Mouse (Mus musculus) C2C12 (cell line): ENCODE measurements at regions not wholly inside any gene's neighbourhood (a gene's known extent, or its start where the extent isn't known, plus 50 kb on each side); places are given as distances from the start of the nearest gene placed in this dataset.

ENCODE experiments used
- H3K27me3 ChIP-seq: one replicate; pipeline ENCODE4 v1.6.1; 2011; ENCODE audit not compliant: control insufficient read depth, insufficient read depth, insufficient read length
- H3K36me3 ChIP-seq: one replicate; pipeline ENCODE4 v1.6.1; 2011; ENCODE audit not compliant: control insufficient read depth, insufficient read depth
- H3K4me3 ChIP-seq: one replicate; pipeline ENCODE4 v1.5.1; 2011; ENCODE audit warnings: mild to moderate bottlenecking, control low read depth; ENCODE audit not compliant: poor library complexity, insufficient read depth, severe bottlenecking
- H3K79me2 ChIP-seq: one replicate; pipeline ENCODE4 v1.6.1; 2011; ENCODE audit not compliant: control insufficient read depth, insufficient read depth
- H3K79me3 ChIP-seq: one replicate; pipeline ENCODE4 v1.6.1; 2011; ENCODE audit warnings: low read depth, control low read depth
- H3ac ChIP-seq: one replicate; pipeline ENCODE3; 2011; ENCODE audit warnings: low read depth; ENCODE audit not compliant: control insufficient read depth, insufficient read length
- CEBPB ChIP-seq: IDR thresholded peaks from one replicate; pipeline ENCODE4 v1.6.1; 2011; ENCODE audit warnings: low read depth, mild to moderate bottlenecking, control low read depth, moderate library complexity
- CTCF ChIP-seq: IDR thresholded peaks from one replicate; pipeline ENCODE4 v1.5.1; 2011; ENCODE audit not compliant: control insufficient read depth, insufficient read depth, insufficient read length
- FOSL1 ChIP-seq: IDR thresholded peaks from one replicate; pipeline ENCODE4 v1.8.0; 2011; ENCODE audit warnings: mild to moderate bottlenecking, low read length; ENCODE audit not compliant: poor library complexity, insufficient read depth, severe bottlenecking
- MAX ChIP-seq: IDR thresholded peaks from one replicate; pipeline ENCODE4 v1.6.1; 2011; ENCODE audit warnings: mild to moderate bottlenecking, control low read depth
- MYOD1 ChIP-seq: IDR thresholded peaks from one replicate; pipeline ENCODE4 v1.6.1; 2011; ENCODE audit warnings: low read depth; ENCODE audit not compliant: control insufficient read depth, insufficient read length
- MYOG ChIP-seq: IDR thresholded peaks from one replicate; pipeline ENCODE4 v1.6.1; 2011; ENCODE audit not compliant: control insufficient read depth, insufficient read length; ENCODE audit errors: extremely low read depth
- USF1 ChIP-seq: IDR thresholded peaks from one replicate; pipeline ENCODE4 v1.6.1; 2011; ENCODE audit warnings: low read depth, mild to moderate bottlenecking, control low read depth, moderate library complexity

GRCm38 (mm10) chr1:164652244-164652643 is 144.2 kb upstream of the Dpt start:
- no peak overlapping the region for H3K4me3 ChIP-seq
- no peaks in the 10 kb centered on the region for H3K79me3 ChIP-seq
- H3K27me3 ChIP-seq, result no peaks in the 10 kb centered on the region
- TF ChIP-seq USF1 (no peak), FOSL1 (no peak), MAX (no peak), CTCF (no peak), MYOG (no peak)
- no peaks in the 10 kb centered on the region for H3K36me3 ChIP-seq
- H3K79me2 ChIP-seq, result no peaks in the 10 kb centered on the region
- H3ac ChIP-seq, result no peak overlapping the region

GRCm38 (mm10) chr1:164637901-164638462 is 158.5 kb upstream of the Dpt start:
- Histone ChIP-seq H3K4me3 (no peak overlapping the region), H3K79me3 (no peaks in the 10 kb centered on the region), H3K36me3 (no peaks in the 10 kb centered on the region), H3K27me3 (no peaks in the 10 kb centered on the region), H3K79me2 (no peaks in the 10 kb centered on the region), H3ac (no peak overlapping the region)
- TF ChIP-seq CTCF (no peak), MAX (no peak), CEBPB (no peak), MYOG (no peak), FOSL1 (no peak), USF1 (no peak), MYOD1 (no peak)

GRCm38 (mm10) chr1:164631679-164632078 is 164.8 kb upstream of the Dpt start:
- H3K79me2 ChIP-seq, result no peaks in the 10 kb centered on the region
- no peaks in the 10 kb centered on the region for H3K36me3 ChIP-seq
- no peak overlapping the region for H3ac ChIP-seq
- no peak overlapping the region for H3K4me3 ChIP-seq
- no peaks in the 10 kb centered on the region for H3K27me3 ChIP-seq
- TF ChIP-seq USF1 (no peak), CTCF (no peak), MAX (peak; percentile 49), CEBPB (peak; percentile 86), MYOD1 (peak; percentile 6)
- no peaks in the 10 kb centered on the region for H3K79me3 ChIP-seq

- H3K4me3 ChIP-seq, result no peak overlapping the region
- TF ChIP-seq MYOD1 (no peak), USF1 (peak; percentile 71)
- H3ac ChIP-seq, result no peak overlapping the region
- no peaks in the 10 kb centered on the region for H3K36me3 ChIP-seq
- no peaks in the 10 kb centered on the region for H3K27me3 ChIP-seq
- no peaks in the 10 kb centered on the region for H3K79me2 ChIP-seq
- no peaks in the 10 kb centered on the region for H3K79me3 ChIP-seq
Observed at GRCm38 (mm10) chr1:164628840-164629239, 167.6 kb upstream of the Dpt start.

GRCm38 (mm10) chr1:164622946-164623345 is 164.8 kb upstream of the Atp1b1 start:
- H3K27me3 ChIP-seq, result no peaks in the 10 kb centered on the region
- TF ChIP-seq MYOD1, result no peak
- TF ChIP-seq FOSL1, result no peak
- no peak for TF ChIP-seq CTCF
- TF ChIP-seq CEBPB, result no peak
- TF ChIP-seq MYOG, result no peak
- TF ChIP-seq USF1, result no peak
- TF ChIP-seq MAX, result no peak

GRCm38 (mm10) chr1:164622417-164622816 is 164.3 kb upstream of the Atp1b1 start:
- no peaks in the 10 kb centered on the region for H3K27me3 ChIP-seq
- H3K4me3 ChIP-seq, result no peak overlapping the region
- no peaks in the 10 kb centered on the region for H3K36me3 ChIP-seq
- no peaks in the 10 kb centered on the region for H3K79me2 ChIP-seq
- no peaks in the 10 kb centered on the region for H3K79me3 ChIP-seq
- H3ac ChIP-seq, result no peak overlapping the region
- peak; percentile 57 for TF ChIP-seq MYOD1
- peak; percentile 10 for TF ChIP-seq CEBPB
- no peak for TF ChIP-seq CTCF
- TF ChIP-seq USF1, result no peak
- no peak for TF ChIP-seq MAX
- peak; percentile 84 for TF ChIP-seq FOSL1
- TF ChIP-seq MYOG, result no peak

More at GRCm38 (mm10) chr1:164622946-164623345, 164.8 kb upstream of the Atp1b1 start:
- no peaks in the 10 kb centered on the region for H3K79me3 ChIP-seq
- H3ac ChIP-seq, result no peak overlapping the region
- H3K4me3 ChIP-seq, result no peak overlapping the region
- H3K36me3 ChIP-seq, result no peaks in the 10 kb centered on the region
- H3K79me2 ChIP-seq, result no peaks in the 10 kb centered on the region
